Mouse (Mus musculus): ENCODE data around the gene Ell2. TPM values are rescaled to one million over a fixed set of nuclear protein-coding genes. Genes with fewer than 3 reads are reported as not detected.

The Ell2 gene
- polyA plus RNA-seq, 1 experiment from 2014 or later: 13.0 TPM

GRCm38 (mm10) chr13:75778156-75778555, 71.6 kb downstream of the Ell2 start:
- ATAC-seq (ENCODE audit: low FRiP score, low TSS enrichment): 0 out of 2 replicates have a peak, but pooled peaks have one; percentile 62
- WGBS: 65% methylated on average over 6 of the region's 6 CpGs

GRCm38 (mm10) chr13:75779169-75779568, 72.6 kb downstream of the Ell2 start:
- Histone ChIP-seq H3K9me3 (ENCODE audit: control insufficient read depth, low read length) (no peaks in the 10 kb centered on the region), H3K4me2 (replicated peaks; ENCODE audit: low read depth) (no peak overlapping the region), H3K36me3 (ENCODE audit: control insufficient read depth, insufficient read depth, low read length) (no peaks in the 10 kb centered on the region), H3K4me3 (ENCODE audit: low read depth, low read length) (no peak overlapping the region), H3K27me3 (ENCODE audit: control insufficient read depth, insufficient read depth, low read length) (no peaks in the 10 kb centered on the region), H3K4me1 (replicated peaks; ENCODE audit: control insufficient read depth, insufficient read depth) (no peaks in the 10 kb centered on the region), H3K9ac (ENCODE audit: low read length) (no peak overlapping the region), H3K27ac (replicated peaks) (no peak overlapping the region)
- no peak for ATAC-seq (ENCODE audit: low FRiP score, low TSS enrichment)
- no peak for TF ChIP-seq EP300 (optimal IDR thresholded peaks at IDR 0.05)
- no peak for TF ChIP-seq CTCF (IDR thresholded peaks at IDR 0.05; ENCODE audit: low read depth)
- no peak for DNase-seq (ENCODE audit: low spot score)
- 97% methylated on average over 2 of the region's 2 CpGs for WGBS

More at GRCm38 (mm10) chr13:75778156-75778555, 71.6 kb downstream of the Ell2 start:
- no peak overlapping the region for H3K9ac ChIP-seq (ENCODE audit: low read length)
- no peak for TF ChIP-seq EP300 (optimal IDR thresholded peaks at IDR 0.05)
- TF ChIP-seq CTCF (IDR thresholded peaks at IDR 0.05; ENCODE audit: low read depth): no peak
- no peaks in the 10 kb centered on the region for H3K4me1 ChIP-seq (replicated peaks; ENCODE audit: control insufficient read depth, insufficient read depth)
- no peak overlapping the region for H3K27ac ChIP-seq (replicated peaks)
- no peaks in the 10 kb centered on the region for H3K36me3 ChIP-seq (ENCODE audit: control insufficient read depth, insufficient read depth, low read length)
- peak; percentile 18 for DNase-seq (ENCODE audit: low spot score)
- no peaks in the 10 kb centered on the region for H3K9me3 ChIP-seq (ENCODE audit: control insufficient read depth, low read length)
- H3K4me3 ChIP-seq (ENCODE audit: low read depth, low read length): no peak overlapping the region
- H3K4me2 ChIP-seq (replicated peaks; ENCODE audit: low read depth): no peak overlapping the region
- H3K27me3 ChIP-seq (ENCODE audit: control insufficient read depth, insufficient read depth, low read length): no peaks in the 10 kb centered on the region

GRCm38 (mm10) chr13:75780096-75780495, 73.5 kb downstream of the Ell2 start:
- WGBS: 64% methylated on average over 2 of the region's 2 CpGs
- no peak overlapping the region for H3K4me2 ChIP-seq (replicated peaks; ENCODE audit: low read depth)

GRCm38 (mm10) chr13:75785726-75786125, 79.2 kb downstream of the Ell2 start:
- no peak overlapping the region for H3K4me3 ChIP-seq (ENCODE audit: low read depth, low read length)
- no peak overlapping the region for H3K9ac ChIP-seq (ENCODE audit: low read length)
- no peak for ATAC-seq (ENCODE audit: low FRiP score, low TSS enrichment)
- no peaks in the 10 kb centered on the region for H3K9me3 ChIP-seq (ENCODE audit: control insufficient read depth, low read length)
- no peaks in the 10 kb centered on the region for H3K36me3 ChIP-seq (ENCODE audit: control insufficient read depth, insufficient read depth, low read length)
- no peak overlapping the region for H3K4me2 ChIP-seq (replicated peaks; ENCODE audit: low read depth)
- H3K27ac ChIP-seq (replicated peaks): no peak overlapping the region
- TF ChIP-seq CTCF (IDR thresholded peaks at IDR 0.05; ENCODE audit: low read depth): no peak
- TF ChIP-seq EP300 (optimal IDR thresholded peaks at IDR 0.05): no peak
- H3K4me1 ChIP-seq (replicated peaks; ENCODE audit: control insufficient read depth, insufficient read depth): no peaks in the 10 kb centered on the region
- 57% methylated on average over 4 of the region's 4 CpGs for WGBS
- DNase-seq (ENCODE audit: low spot score): peak; percentile 4
- H3K27me3 ChIP-seq (ENCODE audit: control insufficient read depth, insufficient read depth, low read length): no peaks in the 10 kb centered on the region

More at GRCm38 (mm10) chr13:75780096-75780495, 73.5 kb downstream of the Ell2 start:
- Histone ChIP-seq H3K4me3 (ENCODE audit: low read depth, low read length) (no peak overlapping the region), H3K27me3 (ENCODE audit: control insufficient read depth, insufficient read depth, low read length) (no peaks in the 10 kb centered on the region), H3K9ac (ENCODE audit: low read length) (no peak overlapping the region), H3K9me3 (ENCODE audit: control insufficient read depth, low read length) (no peaks in the 10 kb centered on the region), H3K27ac (replicated peaks) (no peak overlapping the region), H3K4me1 (replicated peaks; ENCODE audit: control insufficient read depth, insufficient read depth) (no peaks in the 10 kb centered on the region), H3K36me3 (ENCODE audit: control insufficient read depth, insufficient read depth, low read length) (no peaks in the 10 kb centered on the region)
- DNase-seq (ENCODE audit: low spot score): peak; percentile 6
- TF ChIP-seq EP300 (optimal IDR thresholded peaks at IDR 0.05): no peak
- ATAC-seq (ENCODE audit: low FRiP score, low TSS enrichment): no peak

- Histone ChIP-seq H3K4me3 (ENCODE audit: low read depth, low read length) (no peak overlapping the region), H3K27ac (replicated peaks) (no peak overlapping the region), H3K9ac (ENCODE audit: low read length) (no peak overlapping the region), H3K9me3 (ENCODE audit: control insufficient read depth, low read length) (no peaks in the 10 kb centered on the region), H3K4me1 (replicated peaks; ENCODE audit: control insufficient read depth, insufficient read depth) (no peaks in the 10 kb centered on the region), H3K27me3 (ENCODE audit: control insufficient read depth, insufficient read depth, low read length) (no peaks in the 10 kb centered on the region), H3K4me2 (replicated peaks; ENCODE audit: low read depth) (no peak overlapping the region), H3K36me3 (ENCODE audit: control insufficient read depth, insufficient read depth, low read length) (no peaks in the 10 kb centered on the region)
- peak; percentile 12 for DNase-seq (ENCODE audit: low spot score)
- peak; percentile 92 for ATAC-seq (ENCODE audit: low FRiP score, low TSS enrichment)
- 79% methylated on average over 11 of the region's 11 CpGs for WGBS
- TF ChIP-seq EP300 (optimal IDR thresholded peaks at IDR 0.05): no peak
- no peak for TF ChIP-seq CTCF (IDR thresholded peaks at IDR 0.05; ENCODE audit: low read depth)
These were observed 79.7 kb downstream of the Ell2 start for GRCm38 (mm10) chr13:75786264-75786663.

- Histone ChIP-seq H3K27me3 (ENCODE audit: control insufficient read depth, insufficient read depth, low read length) (no peaks in the 10 kb centered on the region), H3K4me2 (replicated peaks; ENCODE audit: low read depth) (no peak overlapping the region), H3K36me3 (ENCODE audit: control insufficient read depth, insufficient read depth, low read length) (no peaks in the 10 kb centered on the region), H3K9me3 (ENCODE audit: control insufficient read depth, low read length) (no peaks in the 10 kb centered on the region), H3K9ac (ENCODE audit: low read length) (no peak overlapping the region), H3K4me3 (ENCODE audit: low read depth, low read length) (no peak overlapping the region), H3K27ac (replicated peaks) (no peak overlapping the region), H3K4me1 (replicated peaks; ENCODE audit: control insufficient read depth, insufficient read depth) (no peaks in the 10 kb centered on the region)
- ATAC-seq (ENCODE audit: low FRiP score, low TSS enrichment) (no peak), DNase-seq (ENCODE audit: low spot score) (no peak)
- no peak for TF ChIP-seq EP300 (optimal IDR thresholded peaks at IDR 0.05)
- no peak for TF ChIP-seq CTCF (IDR thresholded peaks at IDR 0.05; ENCODE audit: low read depth)
- 79% methylated on average over 3 of the region's 3 CpGs for WGBS
These were observed 80.8 kb downstream of the Ell2 start for GRCm38 (mm10) chr13:75787364-75787763.
